Mouse (Mus musculus) liver, embryonic 11.5 days (tissue): ENCODE data around the gene Best2. TPM values are rescaled to one million over a fixed set of nuclear protein-coding genes. Genes with fewer than 3 reads are reported as not detected.
A peak's percentile ranks its signal among the peaks of the same experiment; 100 is the strongest.

ENCODE experiments used
- ATAC-seq: fragments of 200-750 bp; cut with Nextera tagmentation; replicated peaks from 2 replicates; pipeline ENCODE4 v1.8.0; 2017; ENCODE audit warnings: moderate number of reproducible peaks, mild to moderate bottlenecking, moderate TSS enrichment, moderate library complexity; ENCODE audit not compliant: low FRiP score
- DNase-seq: peaks from one replicate; pipeline ENCODE4 v3.0.0-alpha.2; 2017; ENCODE audit warnings: low spot score
- H3K27ac ChIP-seq: fragments of 300-500 bp; sonication (generic); 2 replicates; pipeline ENCODE4 v1.5.1; 2014; ENCODE audit warnings: mild to moderate bottlenecking, low read depth, low read length, control low read depth
- H3K27me3 ChIP-seq: fragments of 300-500 bp; sonication (generic); replicated peaks from 2 replicates; pipeline ENCODE4 v1.6.1; 2014; ENCODE audit warnings: low read length, mixed read lengths; ENCODE audit not compliant: control insufficient read depth, insufficient read depth
- H3K36me3 ChIP-seq: fragments of 300-500 bp; sonication (generic); 2 replicates; pipeline ENCODE4 v1.6.1; 2014; ENCODE audit warnings: mild to moderate bottlenecking, low read length, moderate library complexity, mixed read lengths; ENCODE audit not compliant: control insufficient read depth, insufficient read depth
- H3K4me1 ChIP-seq: fragments of 300-500 bp; sonication (generic); replicated peaks from 2 replicates; pipeline ENCODE4 v1.6.1; 2014; ENCODE audit warnings: low read length, mixed read lengths; ENCODE audit not compliant: control insufficient read depth, insufficient read depth
- H3K4me2 ChIP-seq: fragments of 300-500 bp; sonication (generic); 2 replicates; pipeline ENCODE4 v1.6.1; 2014; ENCODE audit warnings: mild to moderate bottlenecking, control low read depth, moderate library complexity
- H3K4me3 ChIP-seq: fragments of 300-500 bp; sonication (generic); 2 replicates; pipeline ENCODE4 v1.5.1; 2014; ENCODE audit warnings: low read depth, low read length, control low read depth
- H3K9ac ChIP-seq: fragments of 300-500 bp; sonication (generic); 2 replicates; pipeline ENCODE4 v1.6.1; 2014; ENCODE audit warnings: low read depth, low read length, control low read depth
- H3K9me3 ChIP-seq: fragments of 300-500 bp; sonication (generic); 2 replicates; pipeline ENCODE4 v1.6.1; 2016; ENCODE audit warnings: low read length, inconsistent platforms, mixed read lengths; ENCODE audit not compliant: control insufficient read depth
- WGBS: fragments of 180-500 bp; shearing (Covaris S2); extraction: QIAGEN DNeasy Blood & Tissue Kit; methylation state at CpG from one replicate; pipeline ENCODE4 v1.1.7; 2014; 5-methylcytosine and 5-hydroxymethylcytosine counted together
- polyA plus RNA-seq: library from polyadenylated mRNA; unstranded; fragments of >200 nt; fragmentation: Nextera tagmentation; extraction: Ambion mirVana; gene quantifications from 2 replicates; pipeline ENCODE4 v1.2.1, GENCODE M21; 2014

The Best2 gene
- polyA plus RNA-seq, 1 experiment from 2014 or later, result not detected

GRCm38 (mm10) chr8:84969241-84970134 lies 44.8 kb downstream of the Best2 start, which contains the start of the genes Gm49661, Prdx2 and Rnaseh2a:
Gm49661 (minus strand) TSS chr8:84969433.
Prdx2 (plus strand) TSS chr8:84969587.
Rnaseh2a (minus strand) TSS chr8:84969767.
- Histone ChIP-seq H3K4me1 (peaks cover 62% of the 10 kb centered on the region), H3K4me3 (peak within 1 kb of the TSS; percentile 62), H3K4me2 (peak within 1 kb of the TSS; percentile 99), H3K27ac (peak within 1 kb of the TSS; percentile 96), H3K36me3 (peaks cover 31% of the 10 kb centered on the region), H3K27me3 (no peaks in the 10 kb centered on the region), H3K9me3 (no peaks in the 10 kb centered on the region), H3K9ac (peak within 1 kb of the TSS; percentile 90)
- DNase-seq (peak; percentile 90), ATAC-seq (peak; percentile 53)
- under 1% methylated on average over 56 of the region's 56 CpGs for WGBS

- no peaks in the 10 kb centered on the region for H3K9me3 ChIP-seq
- peak overlapping the region; percentile 96 for H3K27ac ChIP-seq
- ATAC-seq (no peak), DNase-seq (no peak)
- peaks cover 65% of the 10 kb centered on the region for H3K4me1 ChIP-seq
- 12% methylated on average over 2 of the region's 2 CpGs for WGBS
- H3K9ac ChIP-seq, result peak overlapping the region; percentile 90
- peaks cover 24% of the 10 kb centered on the region for H3K36me3 ChIP-seq
- peak overlapping the region; percentile 62 for H3K4me3 ChIP-seq
- H3K4me2 ChIP-seq, result peak overlapping the region; percentile 99
- no peaks in the 10 kb centered on the region for H3K27me3 ChIP-seq
These were observed 45.7 kb downstream of the Best2 start for GRCm38 (mm10) chr8:84968650-84969049.

DNA sequence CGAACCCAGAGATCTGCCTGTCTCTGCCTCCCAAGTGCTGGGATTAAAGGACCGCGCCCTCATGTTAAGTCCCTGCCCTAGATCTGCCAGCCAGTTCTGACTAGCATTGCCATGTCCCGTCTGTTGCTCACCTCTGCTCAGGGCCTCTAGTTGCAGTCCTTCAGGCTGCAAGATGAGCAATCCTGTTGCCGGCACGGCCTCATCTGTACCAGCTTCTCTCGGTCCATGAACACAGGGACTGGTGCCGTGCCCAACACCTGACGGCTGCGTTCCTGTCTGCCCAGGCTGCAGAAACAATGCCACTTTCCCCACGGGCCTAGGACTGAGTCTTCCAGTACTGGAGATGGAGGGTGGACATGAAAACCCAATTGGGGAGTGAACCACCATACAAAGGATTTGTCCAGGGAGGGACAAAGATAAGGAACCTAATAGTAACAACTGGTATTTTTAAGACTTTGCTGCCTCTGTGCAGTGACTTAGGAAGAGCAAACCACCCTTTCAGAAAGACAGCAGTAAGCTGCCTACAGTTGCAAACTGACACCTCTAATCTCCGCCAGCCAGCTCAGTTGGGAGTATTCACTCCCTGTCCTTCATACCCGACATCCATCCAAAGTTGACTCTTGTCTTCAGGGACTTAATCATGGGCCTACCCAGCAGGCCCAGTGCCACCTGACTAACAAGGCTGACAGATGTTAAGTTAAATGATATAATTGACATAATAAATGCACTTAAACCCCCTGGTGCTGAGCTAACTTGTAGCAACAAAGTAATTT lies 46.6 kb downstream of the Best2 start:
- 82% methylated on average over 13 of the region's 13 CpGs for WGBS
- DNase-seq (no peak), ATAC-seq (no peak)
- Histone ChIP-seq H3K27ac (peak overlapping the region; percentile 96), H3K4me3 (no peak overlapping the region; the same call in 1 of the 2 replicates), H3K27me3 (no peaks in the 10 kb centered on the region), H3K9me3 (no peaks in the 10 kb centered on the region), H3K9ac (peak overlapping the region; percentile 46), H3K4me1 (peaks cover 60% of the 10 kb centered on the region), H3K4me2 (peak overlapping the region; percentile 99), H3K36me3 (peaks cover 17% of the 10 kb centered on the region)

DNA sequence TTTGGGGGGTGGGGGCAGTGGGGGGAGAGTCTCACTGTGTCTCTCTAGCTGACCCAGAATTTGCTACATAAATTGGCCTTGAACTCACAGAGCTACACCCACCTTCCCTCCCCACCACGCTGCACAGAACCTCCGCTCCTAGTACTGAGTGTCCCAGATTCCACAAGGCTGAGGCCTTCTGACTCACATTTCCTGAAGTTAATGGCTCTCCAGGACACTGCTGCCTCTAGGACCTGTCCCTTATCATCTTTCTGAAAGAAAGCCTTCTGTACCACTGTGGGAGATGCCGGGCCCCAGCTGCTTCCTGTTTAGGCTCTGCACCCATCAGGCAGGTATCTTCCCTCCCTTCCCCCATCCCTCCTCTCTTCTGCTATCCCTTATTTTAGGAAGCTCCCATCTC lies 47.7 kb downstream of the Best2 start:
- H3K4me2 ChIP-seq, result peak overlapping the region; percentile 97
- WGBS, result 21% methylated on average over 3 of the region's 3 CpGs
- peaks cover 50% of the 10 kb centered on the region for H3K4me1 ChIP-seq
- H3K4me3 ChIP-seq, result peak overlapping the region; percentile 89
- H3K9ac ChIP-seq, result peak overlapping the region; percentile 53
- H3K27ac ChIP-seq, result peak overlapping the region; percentile 96
- peaks cover 15% of the 10 kb centered on the region for H3K36me3 ChIP-seq
- no peaks in the 10 kb centered on the region for H3K27me3 ChIP-seq
- ATAC-seq, result peak; percentile 27
- DNase-seq, result no peak
- H3K9me3 ChIP-seq, result no peaks in the 10 kb centered on the region

- Histone ChIP-seq H3K27me3 (no peaks in the 10 kb centered on the region), H3K27ac (peak overlapping the region; percentile 96), H3K4me3 (peak overlapping the region; percentile 89), H3K9ac (peak overlapping the region; percentile 92), H3K4me1 (peaks cover 45% of the 10 kb centered on the region), H3K9me3 (no peaks in the 10 kb centered on the region), H3K36me3 (peaks cover 11% of the 10 kb centered on the region), H3K4me2 (peak overlapping the region; percentile 97)
- DNase-seq (peak; percentile 90), ATAC-seq (peak; percentile 83)
- WGBS, result under 1% methylated on average over 41 of the region's 41 CpGs
These were observed 48.5 kb downstream of the Best2 start for GRCm38 (mm10) chr8:84965731-84966291.

DNA sequence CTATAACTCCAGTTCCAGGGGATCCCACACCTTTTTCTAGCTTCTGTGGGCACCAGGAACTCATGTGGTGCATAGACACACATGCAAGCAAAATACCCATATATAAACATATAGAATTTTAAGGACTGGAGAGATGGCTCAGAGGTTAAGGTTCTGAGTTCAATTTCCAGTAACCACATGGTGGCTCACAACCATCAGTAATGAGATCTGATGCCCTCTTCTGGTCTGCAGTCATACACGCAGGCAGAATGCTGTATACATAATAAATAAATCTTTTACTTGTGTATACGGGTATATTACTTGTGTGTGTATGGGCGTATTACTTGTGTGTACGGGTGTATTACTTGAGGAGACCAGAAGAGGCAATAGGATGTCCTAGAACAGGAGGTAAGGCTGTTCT lies 50.4 kb downstream of the Best2 start:
- H3K4me1 ChIP-seq, result peaks cover 40% of the 10 kb centered on the region
- peak overlapping the region; percentile 97 for H3K4me2 ChIP-seq
- peaks cover 18% of the 10 kb centered on the region for H3K36me3 ChIP-seq
- H3K4me3 ChIP-seq, result peak overlapping the region; percentile 89; the same call in 1 of the 2 replicates
- ATAC-seq (no peak), DNase-seq (no peak)
- H3K9me3 ChIP-seq, result no peaks in the 10 kb centered on the region
- H3K9ac ChIP-seq, result no peak overlapping the region
- WGBS, result 85% methylated on average over 4 of the region's 4 CpGs
- no peak overlapping the region for H3K27ac ChIP-seq
- no peaks in the 10 kb centered on the region for H3K27me3 ChIP-seq

DNA sequence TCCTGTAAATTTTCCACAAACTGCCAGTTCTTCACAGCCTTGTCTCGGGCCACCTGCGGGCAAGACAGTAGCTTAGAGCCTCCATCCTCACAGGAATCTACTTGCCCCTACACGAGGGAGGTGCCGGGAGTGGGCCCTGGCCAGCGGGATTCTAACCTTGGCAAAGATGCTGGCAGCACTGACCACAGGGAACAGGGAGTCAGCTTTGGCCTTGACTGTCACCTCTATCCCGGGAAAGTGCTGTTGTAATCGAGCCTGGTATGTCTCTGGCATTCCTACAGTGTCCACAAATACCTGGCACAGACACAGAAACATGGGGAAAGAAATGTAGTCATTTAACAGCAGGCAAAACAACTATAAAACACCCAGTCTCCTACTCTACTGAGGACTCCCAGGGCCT lies 54.5 kb downstream of the Best2 start:
- no peak for ATAC-seq
- WGBS, result 86% methylated on average over 7 of the region's 7 CpGs
- no peaks in the 10 kb centered on the region for H3K27me3 ChIP-seq

More for the DNA sequence above, 54.5 kb downstream of the Best2 start:
- Histone ChIP-seq H3K36me3 (peaks cover 18% of the 10 kb centered on the region), H3K9ac (no peak overlapping the region), H3K4me2 (no peak overlapping the region), H3K4me1 (peaks cover 5% of the 10 kb centered on the region), H3K9me3 (no peaks in the 10 kb centered on the region), H3K27ac (no peak overlapping the region), H3K4me3 (no peak overlapping the region)
- DNase-seq, result no peak
